In the genomic region with DNA sequence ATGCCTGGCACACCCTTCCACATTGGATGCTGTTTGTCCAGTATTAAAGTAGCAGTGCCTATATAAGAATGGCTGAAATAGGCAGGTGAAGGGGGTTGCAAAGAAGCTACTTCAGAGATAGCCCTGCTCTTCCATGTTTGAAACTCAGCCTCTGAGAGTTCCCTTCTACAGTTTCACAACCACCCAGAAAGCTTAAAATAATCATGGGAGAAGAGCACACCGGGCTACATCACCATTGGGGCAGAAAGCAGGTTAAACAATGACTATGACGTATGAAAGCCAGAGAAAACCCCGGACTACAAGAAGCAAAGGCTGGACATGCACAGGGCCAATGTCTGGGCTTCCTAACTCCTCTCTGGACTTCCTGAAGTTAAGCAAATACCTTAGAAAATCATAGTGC, we compare ENCODE assay signal across 23 mouse cellular contexts.
DNase-seq lines count a peak whose midpoint lies in the region; ATAC-seq and TF ChIP-seq lines count a peak whose summit lies in the region.
"Had no signal": no experiment of that assay in that cellular context is flagged by ENCODE, and none has a peak within 500 bp of the region (broad histone marks: within the 10 kb centered on the region; RNA-seq: fewer than 3 reads in every experiment).

No protein-coding gene starts in this region.

- H3K27ac ChIP-seq in kidney, adult 2 months (ENCODE audit: insufficient read depth, low read depth, low read length), result no peak overlapping the region
- no peak overlapping the region for H3K27ac ChIP-seq in liver, adult 2 months (replicated peaks; ENCODE audit: insufficient read depth, low read depth, low read length)
- H3K27ac ChIP-seq in liver, postnatal 0 days (ENCODE audit: low read depth), result no peak overlapping the region
- peak overlapping the region; percentile 98; the same call in 1 of the 2 replicates for H3K27ac ChIP-seq in CH12.LX (ENCODE audit: insufficient read depth, low read depth)
- no peak overlapping the region for H3K27ac ChIP-seq in heart, embryonic 11.5 days (ENCODE audit: low read depth, low read length)
- H3K27ac ChIP-seq: embryonic facial prominence, embryonic 12.5 days; embryonic facial prominence, embryonic 15.5 days; heart, embryonic 13.5 days; hindbrain, embryonic 14.5 days; hindbrain, postnatal 0 days had no signal

- no peak for TF ChIP-seq RAD21 in CH12.LX (IDR thresholded peaks at IDR 0.05; ENCODE audit: low read depth, low read length)

- in situ Hi-C loops in CH12.LX (cut with MboI; ENCODE audit: low pct_ligation_motif_present, low pct_unique_long_range_greater_than_20kb, low sequenced_read_pairs), result loop anchor here (10.0 kb wide), 1 partner anchor 183 kb away; no protein-coding TSS in a partner anchor

- WGBS in kidney, adult 2 months, result 39% methylated on average over 3 of the region's 3 CpGs
- WGBS in liver, adult 2 months, result 34% methylated on average over 3 of the region's 3 CpGs
- WGBS in liver, postnatal 0 days (ENCODE audit: insufficient replicate concordance), result 55% methylated on average over 3 of the region's 3 CpGs
- WGBS in heart, embryonic 11.5 days (ENCODE audit: insufficient replicate concordance), result 87% methylated on average over 3 of the region's 3 CpGs

- no peak overlapping the region for H3K9ac ChIP-seq in liver, adult 2 months (ENCODE audit: low read depth, low read length)
- no peak overlapping the region for H3K9ac ChIP-seq in liver, postnatal 0 days (replicated peaks)
- peak overlapping the region; percentile 47 for H3K9ac ChIP-seq in CH12.LX (ENCODE audit: insufficient read depth, low read depth)
- H3K9ac ChIP-seq in heart, embryonic 11.5 days (ENCODE audit: low read depth, low read length), result no peak overlapping the region
- H3K9ac ChIP-seq: embryonic facial prominence, embryonic 12.5 days; embryonic facial prominence, embryonic 15.5 days; heart, embryonic 13.5 days; hindbrain, embryonic 14.5 days had no signal

- H3K4me3 ChIP-seq in kidney, adult 2 months (ENCODE audit: insufficient read depth, low read depth, low read length), result no peak overlapping the region
- no peak overlapping the region for H3K4me3 ChIP-seq in liver, adult 2 months (ENCODE audit: insufficient read depth, low read depth, low read length)
- H3K4me3 ChIP-seq in liver, postnatal 0 days (ENCODE audit: low read depth, low read length), result no peak overlapping the region
- H3K4me3 ChIP-seq in CH12.LX (replicated peaks in 1 of 3; ENCODE audit: low read depth in 2 of 3, low read length in 2 of 3, poor library complexity in 1 of 3), result no peak overlapping the region
- H3K4me3 ChIP-seq in heart, embryonic 11.5 days (ENCODE audit: low read depth, low read length), result no peak overlapping the region
- H3K4me3 ChIP-seq: embryonic facial prominence, embryonic 12.5 days; embryonic facial prominence, embryonic 15.5 days; heart, embryonic 13.5 days had no signal

- TF ChIP-seq EP300 in liver, postnatal 0 days (IDR thresholded peaks at IDR 0.05; ENCODE audit: low read depth), result no peak
- no peak for TF ChIP-seq EP300 in CH12.LX (IDR thresholded peaks at IDR 0.05; ENCODE audit: low read length)

- ATAC-seq in liver, postnatal 0 days, result no peak
- no peak for ATAC-seq in heart, embryonic 11.5 days (replicated peaks; ENCODE audit: insufficient number of reproducible peaks, low FRiP score, low TSS enrichment)
- ATAC-seq: forebrain, embryonic 14.5 days; hindbrain, postnatal 0 days had no signal

- H3K4me2 ChIP-seq in liver, postnatal 0 days (ENCODE audit: low read depth, low read length), result no peak overlapping the region
- peak overlapping the region; percentile 55 for H3K4me2 ChIP-seq in CH12.LX (ENCODE audit: insufficient read depth, low read depth, poor library complexity, severe bottlenecking)
- H3K4me2 ChIP-seq in heart, embryonic 11.5 days, result no peak overlapping the region
- H3K4me2 ChIP-seq: embryonic facial prominence, embryonic 12.5 days; embryonic facial prominence, embryonic 15.5 days; heart, embryonic 13.5 days; hindbrain, embryonic 14.5 days had no signal

- H3K36me3 ChIP-seq in kidney, adult 2 months (ENCODE audit: control insufficient read depth, insufficient read depth, low read length), result no peaks in the 10 kb centered on the region
- H3K36me3 ChIP-seq in liver, adult 2 months (ENCODE audit: control insufficient read depth, insufficient read depth, low read length), result no peaks in the 10 kb centered on the region
- H3K36me3 ChIP-seq in liver, postnatal 0 days (replicated peaks; ENCODE audit: insufficient read depth, low read length), result no peaks in the 10 kb centered on the region; the same call in 1 of the 2 replicates
- H3K36me3 ChIP-seq in CH12.LX (replicated peaks in 1 of 2; ENCODE audit: control insufficient read depth in 1 of 2, insufficient read depth in 1 of 2, low read length in 1 of 2), result peaks cover 0 to 4% of the 10 kb centered on the region in 2 experiments
- no peaks in the 10 kb centered on the region for H3K36me3 ChIP-seq in heart, embryonic 11.5 days (ENCODE audit: control insufficient read depth, insufficient read depth, low read length)
- H3K36me3 ChIP-seq: embryonic facial prominence, embryonic 12.5 days; embryonic facial prominence, embryonic 15.5 days; heart, embryonic 13.5 days had no signal

- no peaks in the 10 kb centered on the region for H3K27me3 ChIP-seq in kidney, adult 2 months (replicated peaks; ENCODE audit: control insufficient read depth, insufficient read depth, low read length)
- no peaks in the 10 kb centered on the region for H3K27me3 ChIP-seq in liver, adult 2 months (ENCODE audit: control insufficient read depth, insufficient read depth, low read length)
- H3K27me3 ChIP-seq in liver, postnatal 0 days (ENCODE audit: insufficient read depth, low read length), result no peaks in the 10 kb centered on the region
- no peaks in the 10 kb centered on the region for H3K27me3 ChIP-seq in CH12.LX (replicated peaks)
- no peaks in the 10 kb centered on the region for H3K27me3 ChIP-seq in heart, embryonic 11.5 days (ENCODE audit: control insufficient read depth, insufficient read depth, low read length)
- H3K27me3 ChIP-seq: embryonic facial prominence, embryonic 12.5 days; embryonic facial prominence, embryonic 15.5 days; heart, embryonic 13.5 days had no signal

- H3K79me2 ChIP-seq in liver, adult 2 months (ENCODE audit: control insufficient read depth, insufficient read depth, low read length), result no peaks in the 10 kb centered on the region
- no peaks in the 10 kb centered on the region; the same call in none of the 2 replicates for H3K79me2 ChIP-seq in CH12.LX (replicated peaks; ENCODE audit: control insufficient read depth, extremely low read depth, insufficient read depth, poor library complexity, severe bottlenecking)

- TF ChIP-seq POLR2A in kidney, adult 2 months (IDR thresholded peaks at IDR 0.05; ENCODE audit: low read depth, low read length), result no peak
- no peak for TF ChIP-seq POLR2A in liver, adult 2 months (IDR thresholded peaks at IDR 0.05; ENCODE audit: extremely low read depth, insufficient read depth, low read length)
- no peak for TF ChIP-seq POLR2A in CH12.LX (IDR thresholded peaks at IDR 0.05; ENCODE audit: low read depth, low read length)

- DNase-seq in kidney, adult 2 months, result peak; percentile 41
- DNase-seq in kidney, postnatal 25 days, result no peak
- peak; percentile 44 for DNase-seq in liver, adult 2 months (ENCODE audit: extremely low read depth, low read depth, low spot score)
- no peak for DNase-seq in liver, postnatal 0 days
- DNase-seq in CH12.LX (ENCODE audit: extremely low read depth), result no peak
- DNase-seq: adrenal gland, adult 2 months; adrenal gland, postnatal 14 days; B cell, adult 2 months; cerebellum, adult 11 months; cerebellum, adult 2 months; cerebellum, adult 9-11 months; cerebellum, postnatal 25 days; gastrocnemius, postnatal 25 days; heart, adult 18-20 months; heart, postnatal 14 days; heart, postnatal 4 days had no signal

- H3K4me1 ChIP-seq in kidney, adult 2 months (ENCODE audit: control insufficient read depth, insufficient read depth, low read length), result peaks cover 19% of the 10 kb centered on the region
- H3K4me1 ChIP-seq in liver, adult 2 months (ENCODE audit: control insufficient read depth, insufficient read depth, low read length), result peaks cover 23% of the 10 kb centered on the region
- H3K4me1 ChIP-seq in liver, postnatal 0 days (ENCODE audit: insufficient read depth), result peaks cover 18% of the 10 kb centered on the region
- H3K4me1 ChIP-seq in CH12.LX (ENCODE audit: control insufficient read depth in 1 of 2, insufficient read depth in 2 of 2), result peaks cover 35 to 68% of the 10 kb centered on the region in 2 experiments
- peaks cover 11% of the 10 kb centered on the region for H3K4me1 ChIP-seq in heart, embryonic 11.5 days (ENCODE audit: control insufficient read depth, insufficient read depth, low read length)

- dilution Hi-C loops in CH12.LX (cut with MboI; ENCODE audit: extremely low pct_ligation_motif_present, extremely low pct_unique_long_range_greater_than_20kb, low sequenced_read_pairs), result no loop called here

- TF ChIP-seq CTCF in kidney, adult 2 months (conservative IDR thresholded peaks at IDR 0.05; ENCODE audit: insufficient read depth, insufficient read length, low read depth, low read length), result no peak
- TF ChIP-seq CTCF in liver, adult 2 months (IDR thresholded peaks at IDR 0.05; ENCODE audit: low read depth, low read length), result no peak
- no peak for TF ChIP-seq CTCF in liver, postnatal 0 days (IDR thresholded peaks at IDR 0.05; ENCODE audit: low read depth)
- no peak for TF ChIP-seq CTCF in CH12.LX (conservative IDR thresholded peaks at IDR 0.05 in 1 of 2, IDR thresholded peaks at IDR 0.05 in 1 of 2; ENCODE audit: low read depth in 2 of 2, low read length in 2 of 2)

- no peaks in the 10 kb centered on the region for H3K9me3 ChIP-seq in liver, postnatal 0 days (ENCODE audit: low read length)
- no peaks in the 10 kb centered on the region for H3K9me3 ChIP-seq in CH12.LX (replicated peaks; ENCODE audit: low read length)
- no peaks in the 10 kb centered on the region for H3K9me3 ChIP-seq in heart, embryonic 11.5 days (replicated peaks; ENCODE audit: control insufficient read depth, low read length)
- H3K9me3 ChIP-seq: embryonic facial prominence, embryonic 12.5 days; embryonic facial prominence, embryonic 15.5 days; heart, embryonic 13.5 days had no signal

TF ChIP-seq in CH12.LX, 34 proteins besides CTCF, POLR2A, EP300 and RAD21:
- TF ChIP-seq SMC3 (IDR thresholded peaks at IDR 0.05; ENCODE audit: low read depth, low read length), result no peak
- peak; percentile 45 for TF ChIP-seq ETS1 (conservative IDR thresholded peaks at IDR 0.05; ENCODE audit: low read depth, low read length)
- TF ChIP-seq MAFK (IDR thresholded peaks at IDR 0.05; ENCODE audit: insufficient replicate concordance, low read length), result no peak
- 0 out of 2 replicates have a peak, but pooled peaks have one; percentile 2 for TF ChIP-seq CHD1 (IDR thresholded peaks at IDR 0.05; ENCODE audit: low read depth, low read length)
- TF ChIP-seq MEF2A (IDR thresholded peaks at IDR 0.05; ENCODE audit: borderline replicate concordance, low read depth, low read length), result peak; percentile 68; the same call in 1 of the 2 replicates
- TF ChIP-seq IRF4 (IDR thresholded peaks at IDR 0.05; ENCODE audit: low read depth, low read length), result peak; percentile 57; the same call in 1 of the 2 replicates

Comparison
In these comparisons a context has a peak if more than half of its experiments do, and no peak if none do; other contexts are left out.
1. DNase-seq: peak in kidney, adult 2 months (single experiment) and liver, adult 2 months (single experiment); none in kidney, postnatal 25 days (0 of 2), liver, postnatal 0 days (single experiment) and CH12.LX (single experiment).